21 mouse cellular contexts compared by ENCODE assay signal in genomic region chr10:100043748-100044147, GRCm38 (mm10).
"Had no signal": no experiment of that assay in that cellular context is flagged by ENCODE, and none has a peak within 500 bp of the region (broad histone marks: within the 10 kb centered on the region; RNA-seq: fewer than 3 reads in every experiment).

No protein-coding gene starts in this region.

- H3K27ac ChIP-seq: heart, embryonic 10.5 days; hindbrain, embryonic 13.5 days; hindbrain, embryonic 15.5 days; hindbrain, postnatal 0 days; layer of hippocampus, adult 2 months; left cerebral cortex, adult 2 months; limb, embryonic 10.5 days; limb, embryonic 12.5 days had no signal

- DNase-seq: forebrain, postnatal 0 days; gastrocnemius, postnatal 14 days; gastrocnemius, postnatal 36 days; heart, adult 18-20 months; heart, postnatal 10 days; kidney, adult 18-20 months; kidney, adult 8-10 months; kidney, postnatal 10 days; kidney, postnatal 25 days; kidney, postnatal 4 days; liver had no signal

- ATAC-seq: forebrain, postnatal 0 days; hindbrain, postnatal 0 days had no signal

- H3K4me2 ChIP-seq: heart, embryonic 12.5 days; hindbrain, embryonic 13.5 days; hindbrain, embryonic 15.5 days; limb, embryonic 12.5 days; liver, embryonic 11.5 days had no signal

- H3K27me3 ChIP-seq: heart, embryonic 12.5 days; hindbrain, embryonic 13.5 days; hindbrain, embryonic 15.5 days; limb, embryonic 12.5 days had no signal

- H3K4me1 ChIP-seq: hindbrain, embryonic 13.5 days; hindbrain, embryonic 15.5 days had no signal

- H3K9me3 ChIP-seq: heart, embryonic 10.5 days; heart, embryonic 12.5 days; hindbrain, embryonic 13.5 days; hindbrain, embryonic 15.5 days; limb, embryonic 10.5 days; limb, embryonic 12.5 days had no signal

- H3K4me3 ChIP-seq: heart, embryonic 10.5 days; heart, embryonic 12.5 days; hindbrain, embryonic 13.5 days; hindbrain, embryonic 15.5 days; layer of hippocampus, adult 2 months; left cerebral cortex, adult 2 months; limb, embryonic 10.5 days; limb, embryonic 12.5 days had no signal

- H3K36me3 ChIP-seq: heart, embryonic 10.5 days; heart, embryonic 12.5 days; hindbrain, embryonic 13.5 days; hindbrain, embryonic 15.5 days; limb, embryonic 10.5 days; limb, embryonic 12.5 days had no signal

- H3K9ac ChIP-seq: forebrain, postnatal 0 days; heart, embryonic 12.5 days; hindbrain, embryonic 13.5 days; hindbrain, embryonic 15.5 days; limb, embryonic 12.5 days had no signal
